Mouse (Mus musculus) central nervous system, embryonic 14 days (tissue): ENCODE measurements around the gene Cdc40. TPM values are rescaled to one million over a fixed set of nuclear protein-coding genes. Genes with fewer than 3 reads are reported as not detected.

ENCODE experiments used
- polyA plus RNA-seq: library from polyadenylated mRNA; depleted of rRNA; stranded (reverse); fragments of >200 nt; gene quantifications from 2 replicates; pipeline ENCODE4 v1.2.3, GENCODE M21; 2012; rRNA removed

Cdc40 gene
- 23.7 and 24.3 TPM in 2 replicates for polyA plus RNA-seq

GRCm38 (mm10) chr10:40882831-40883643 lies at the start of gene Cdc40, which contains the start of gene Wasf1:
Gene Cdc40 (minus strand): TSS chr10:40883311.
Gene Wasf1 (plus strand): TSS chr10:40883475.

Other genes starting within 250 kb of the Cdc40 start
- 0.27 and 0.33 TPM in 2 replicates for gene Mettl24, start 200.0 kb downstream of the Cdc40 start, polyA plus RNA-seq
- 57.9 and 59.5 TPM in 2 replicates for gene Wasf1, start 164 bp upstream of the Cdc40 start, polyA plus RNA-seq
- gene Gpr6, start 189.0 kb upstream of the Cdc40 start, polyA plus RNA-seq = 0.88 and 1.4 TPM in 2 replicates